Mouse (Mus musculus) right cerebral cortex, postnatal 14 days (tissue): Measurements from ENCODE around the gene Kif3b.
A peak's percentile ranks its signal among the peaks of the same experiment; 100 is the strongest.
"Not testable (repeated sequence)": the region's sequence is repeated elsewhere in the genome, so short reads cannot be mapped to it uniquely, and the experiment has no call there.

Source experiments
- DNase-seq: peaks from one replicate; pipeline ENCODE4 v3.0.0; 2022

Kif3b gene

GRCm38 (mm10) chr2:153290938-153291928 is at the start of gene Kif3b:
Kif3b (plus strand) TSS chr2:153291413.
- peak; percentile 89 for DNase-seq

GRCm38 (mm10) chr2:153242156-153242555 is 49.1 kb upstream of the Kif3b start:
- DNase-seq: no peak

DNA sequence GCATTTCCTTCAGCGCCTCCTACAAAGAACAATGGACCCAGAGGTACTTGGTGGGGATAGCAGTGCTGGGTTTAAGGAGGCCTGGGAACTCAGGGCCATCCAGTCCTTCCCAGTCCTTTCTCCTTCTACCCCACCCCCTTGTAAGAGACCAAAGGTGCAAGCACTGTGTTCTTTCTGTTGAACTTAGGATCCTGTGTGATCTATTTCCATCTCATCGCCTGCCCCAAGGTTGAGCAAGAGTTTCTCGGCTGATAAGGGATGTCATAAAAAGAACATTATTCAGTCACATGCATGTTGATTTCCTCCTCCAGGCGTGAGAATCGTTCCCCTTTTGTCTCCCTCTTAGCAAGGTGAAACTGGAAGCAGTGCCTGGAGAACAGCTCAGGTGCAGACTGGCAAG is 41.5 kb upstream of the Kif3b start:
- DNase-seq: no peak

GRCm38 (mm10) chr2:153256604-153257003 is 34.6 kb upstream of the Kif3b start:
- no peak for DNase-seq

DNA sequence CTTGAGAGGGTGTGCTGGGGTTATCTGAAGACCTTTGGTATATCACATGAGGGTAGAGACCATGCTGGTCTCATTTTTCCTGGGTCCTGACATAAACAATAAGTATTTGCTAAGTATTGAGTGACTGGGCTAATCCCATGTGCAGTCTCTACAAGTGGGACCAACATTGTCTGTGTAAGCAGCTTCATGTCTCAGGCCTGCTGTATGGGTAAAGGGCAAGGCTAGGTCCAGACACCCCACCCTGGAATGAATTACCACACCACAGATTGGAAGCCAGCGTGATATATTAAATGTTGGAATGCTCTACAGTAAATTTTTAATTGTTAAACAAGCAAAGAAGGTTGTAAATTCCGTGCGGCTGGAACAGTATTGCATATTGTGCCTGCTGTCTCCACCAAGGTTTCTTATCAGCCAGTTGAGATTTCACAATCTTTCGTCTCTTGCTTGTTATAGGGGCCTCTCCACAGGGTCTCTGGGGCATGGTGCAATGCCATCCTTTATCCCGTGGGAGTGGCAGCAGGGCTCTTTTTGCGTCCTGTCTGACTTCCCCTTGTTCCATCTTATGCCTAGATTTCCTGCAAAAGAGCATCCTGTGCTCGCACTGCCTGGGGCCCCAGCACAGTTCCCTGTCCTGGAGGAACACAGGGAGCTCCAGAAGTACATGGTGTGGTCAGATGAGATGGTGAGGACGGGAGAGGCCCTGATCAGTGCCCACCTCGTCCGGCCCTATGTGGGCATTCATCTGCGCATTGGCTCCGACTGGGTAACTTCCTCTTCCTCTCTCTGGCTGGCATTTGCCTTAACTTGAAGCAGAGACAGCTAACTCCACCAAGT is 32.0 kb upstream of the Kif3b start:
- no peak for DNase-seq

DNA sequence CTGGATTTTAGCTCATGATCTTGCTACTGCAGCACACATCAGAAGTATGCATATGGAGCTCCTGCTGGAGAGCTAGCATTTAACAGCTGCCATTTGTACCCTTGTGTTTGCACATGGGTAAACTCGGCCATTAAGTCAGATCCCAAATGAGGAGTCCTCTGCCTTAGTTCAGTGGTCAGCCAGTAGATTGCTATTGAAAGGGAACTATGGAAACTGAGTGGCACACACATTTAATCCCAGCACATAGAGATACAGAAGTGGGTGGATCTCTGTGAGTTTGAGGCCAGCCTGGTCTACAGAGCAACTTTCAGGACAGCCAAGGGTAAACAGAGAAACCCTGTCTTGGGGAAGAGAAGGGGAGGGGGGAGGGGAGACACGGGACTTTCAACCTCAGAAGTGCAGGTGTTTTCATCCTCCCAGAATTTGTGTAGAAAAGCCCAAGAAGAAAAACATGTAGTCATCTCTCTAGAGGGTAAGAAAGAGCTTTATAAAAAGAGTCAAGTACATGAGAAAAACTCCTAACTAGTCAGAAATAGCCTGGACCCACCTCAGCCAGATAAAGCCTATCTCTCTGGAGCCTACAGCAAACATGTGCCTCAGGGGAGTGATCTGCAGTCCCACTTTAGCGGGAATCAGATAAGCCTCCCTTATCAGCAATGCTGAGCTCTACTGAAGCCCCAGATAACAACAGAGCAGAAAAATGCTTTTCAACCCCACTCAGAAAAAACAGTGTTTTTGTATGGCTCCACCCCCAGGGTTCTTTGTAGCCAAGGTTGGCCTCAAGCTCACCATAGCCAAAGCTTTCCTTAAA is 31.1 kb upstream of the Kif3b start:
- DNase-seq: no peak

GRCm38 (mm10) chr2:153263053-153263452 is 28.2 kb upstream of the Kif3b start:
- no peak for DNase-seq

DNA sequence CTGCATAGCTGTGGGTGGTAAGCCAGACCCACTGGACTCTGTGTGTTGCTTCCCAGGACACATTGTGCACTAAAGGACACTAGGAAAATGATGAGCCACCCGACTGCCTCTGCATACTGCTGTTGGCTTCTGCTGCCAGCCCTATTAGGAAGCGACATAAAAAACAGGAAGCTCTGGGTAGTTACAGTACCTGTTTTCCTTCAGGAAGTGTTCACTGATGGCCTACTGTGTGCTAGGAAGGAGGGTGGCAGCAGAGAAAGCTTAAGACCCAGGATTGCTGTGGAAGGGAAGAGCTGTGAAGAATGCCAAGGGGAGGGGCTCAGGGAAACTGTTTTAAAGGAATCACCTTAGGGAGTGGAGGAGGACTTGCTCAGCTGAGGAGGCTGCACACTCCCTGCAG is 23.9 kb upstream of the Kif3b start:
- DNase-seq: no peak

- not testable (repeated sequence) for DNase-seq
Measured at GRCm38 (mm10) chr2:153270231-153270915, 20.8 kb upstream of the Kif3b start.

- DNase-seq: not testable (repeated sequence)
Measured at GRCm38 (mm10) chr2:153274200-153274918, 16.9 kb upstream of the Kif3b start.

- DNase-seq: no peak
Measured at GRCm38 (mm10) chr2:153274919-153275247, 16.3 kb upstream of the Kif3b start.

- DNase-seq: not testable (repeated sequence)
Measured at GRCm38 (mm10) chr2:153275577-153275976, 15.6 kb upstream of the Kif3b start.

GRCm38 (mm10) chr2:153276440-153276839 is 14.8 kb upstream of the Kif3b start:
- no peak for DNase-seq

GRCm38 (mm10) chr2:153276846-153277245 is 14.4 kb upstream of the Kif3b start:
- not testable (repeated sequence) for DNase-seq

- no peak for DNase-seq
Measured at GRCm38 (mm10) chr2:153278357-153278756, 12.9 kb upstream of the Kif3b start.

DNA sequence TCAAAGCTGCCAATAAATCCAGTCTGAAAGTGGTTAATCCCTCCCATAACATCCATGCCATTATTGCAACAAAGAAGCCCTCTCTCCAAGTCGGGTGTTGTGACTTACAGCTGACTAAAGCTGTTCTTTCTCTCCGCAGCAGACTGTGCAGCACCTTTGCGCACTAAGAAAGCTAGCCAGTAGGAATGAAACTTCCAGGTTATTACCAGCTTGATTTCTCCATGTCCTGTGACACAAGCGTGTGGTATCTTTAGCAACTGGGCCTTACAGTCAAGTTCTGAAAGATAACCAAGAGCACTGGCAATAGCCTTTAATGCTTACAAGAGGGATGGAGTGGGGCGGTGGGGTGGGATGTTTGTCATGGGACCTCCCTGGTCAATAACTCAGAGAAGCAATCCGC is 7.3 kb upstream of the Kif3b start:
- no peak for DNase-seq

DNA sequence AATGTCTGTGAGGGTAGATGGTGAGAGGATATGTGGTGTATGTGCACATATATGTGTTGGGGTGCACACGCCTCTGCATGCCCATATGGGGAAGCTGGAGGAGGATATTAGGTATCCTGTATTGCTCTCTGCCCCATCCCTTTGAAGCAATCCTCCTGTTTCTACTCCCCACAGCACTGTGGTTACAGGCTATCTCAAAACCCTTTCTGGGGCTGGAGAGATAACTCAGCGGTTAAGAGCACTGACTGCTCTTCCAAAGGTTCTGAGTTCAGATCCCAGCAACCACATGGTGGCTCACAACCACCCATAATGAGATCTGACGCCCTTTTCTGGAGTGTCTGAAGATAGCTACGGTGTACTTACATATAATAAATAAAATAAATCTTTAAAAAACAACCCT is 4.7 kb upstream of the Kif3b start:
- no peak for DNase-seq

- peak; percentile 40 for DNase-seq
Measured at GRCm38 (mm10) chr2:153287835-153288234, 3.4 kb upstream of the Kif3b start.

DNA sequence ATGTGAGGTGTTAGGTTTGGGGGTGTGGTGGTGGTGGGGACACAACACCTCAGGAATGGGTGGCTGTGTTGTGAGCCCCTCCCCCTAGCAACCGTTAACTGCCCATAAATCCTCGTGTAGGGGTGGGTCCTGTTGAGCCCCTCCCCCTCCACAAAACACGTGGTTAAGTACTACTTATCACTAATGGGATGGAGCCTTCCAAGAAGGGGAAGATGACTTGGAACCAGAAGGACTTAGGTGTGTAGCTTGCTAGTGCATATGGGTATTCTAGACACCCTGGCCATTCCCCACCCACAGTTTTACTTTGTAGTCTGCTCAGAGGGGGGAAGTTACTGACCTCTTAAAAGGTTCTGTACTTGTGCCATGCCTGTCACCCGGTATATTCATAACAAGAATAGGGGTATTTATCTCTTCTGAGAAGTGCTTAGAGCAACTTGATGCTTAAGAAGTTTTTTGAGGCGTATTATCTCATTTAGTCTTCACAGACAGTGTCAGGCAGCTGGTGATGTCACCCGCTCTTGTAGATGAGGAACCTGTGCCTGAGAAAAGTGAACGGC is 1.2 kb downstream of the Kif3b start:
- DNase-seq: peak; percentile 26

- no peak for DNase-seq
Measured at GRCm38 (mm10) chr2:153295196-153295595, 4.0 kb downstream of the Kif3b start.

GRCm38 (mm10) chr2:153297771-153298170 is 6.6 kb downstream of the Kif3b start:
- DNase-seq: no peak
